Mouse (Mus musculus) liver, embryonic 12.5 days (tissue): ENCODE measurements around the gene Il18rap. TPM values are rescaled to one million over a fixed set of nuclear protein-coding genes. Genes with fewer than 3 reads are reported as not detected.

Experiments used
- ATAC-seq: fragments of 200-750 bp; cut with Nextera tagmentation; 2 replicates; pipeline ENCODE4 v1.8.0; 2017; ENCODE audit warnings: moderate number of reproducible peaks, mild to moderate bottlenecking, moderate library complexity
- H3K27ac ChIP-seq: fragments of 300-500 bp; sonication (generic); 2 replicates; pipeline ENCODE4 v1.5.1; 2016; ENCODE audit warnings: mild to moderate bottlenecking
- H3K27me3 ChIP-seq: fragments of 300-500 bp; sonication (generic); replicated peaks from 2 replicates; pipeline ENCODE4 v1.6.1; 2016; ENCODE audit warnings: mild to moderate bottlenecking, moderate library complexity
- H3K36me3 ChIP-seq: fragments of 300-500 bp; sonication (generic); 2 replicates; pipeline ENCODE4 v1.6.1; 2016; ENCODE audit warnings: mild to moderate bottlenecking, moderate library complexity
- H3K4me1 ChIP-seq: fragments of 300-500 bp; sonication (generic); 2 replicates; pipeline ENCODE4 v1.6.1; 2016
- H3K4me2 ChIP-seq: fragments of 300-500 bp; sonication (generic); 2 replicates; pipeline ENCODE4 v1.6.1; 2016; ENCODE audit warnings: mild to moderate bottlenecking, moderate library complexity
- H3K4me3 ChIP-seq: fragments of 300-500 bp; sonication (generic); 2 replicates; pipeline ENCODE4 v1.5.1; 2016; ENCODE audit warnings: mild to moderate bottlenecking, moderate library complexity
- H3K9ac ChIP-seq: fragments of 300-500 bp; sonication (generic); 2 replicates; pipeline ENCODE4 v1.6.1; 2016; ENCODE audit warnings: mild to moderate bottlenecking, moderate library complexity
- H3K9me3 ChIP-seq: fragments of 300-500 bp; sonication (generic); replicated peaks from 2 replicates; pipeline ENCODE4 v1.6.1; 2016; ENCODE audit warnings: mild to moderate bottlenecking, moderate library complexity
- WGBS: fragments of 180-500 bp; shearing (Covaris S2); methylation state at CpG from one replicate; pipeline ENCODE4 v1.1.7; 2016; ENCODE audit not compliant: insufficient replicate concordance; 5-methylcytosine and 5-hydroxymethylcytosine counted together
- polyA plus RNA-seq: library from polyadenylated mRNA; unstranded; fragments of >200 nt; fragmentation: Nextera tagmentation; extraction: Ambion mirVana; gene quantifications from 2 replicates; pipeline ENCODE4 v1.2.1, GENCODE M21; 2016

The Il18rap gene
- 0.67 and 0.79 TPM in 2 replicates for polyA plus RNA-seq

DNA sequence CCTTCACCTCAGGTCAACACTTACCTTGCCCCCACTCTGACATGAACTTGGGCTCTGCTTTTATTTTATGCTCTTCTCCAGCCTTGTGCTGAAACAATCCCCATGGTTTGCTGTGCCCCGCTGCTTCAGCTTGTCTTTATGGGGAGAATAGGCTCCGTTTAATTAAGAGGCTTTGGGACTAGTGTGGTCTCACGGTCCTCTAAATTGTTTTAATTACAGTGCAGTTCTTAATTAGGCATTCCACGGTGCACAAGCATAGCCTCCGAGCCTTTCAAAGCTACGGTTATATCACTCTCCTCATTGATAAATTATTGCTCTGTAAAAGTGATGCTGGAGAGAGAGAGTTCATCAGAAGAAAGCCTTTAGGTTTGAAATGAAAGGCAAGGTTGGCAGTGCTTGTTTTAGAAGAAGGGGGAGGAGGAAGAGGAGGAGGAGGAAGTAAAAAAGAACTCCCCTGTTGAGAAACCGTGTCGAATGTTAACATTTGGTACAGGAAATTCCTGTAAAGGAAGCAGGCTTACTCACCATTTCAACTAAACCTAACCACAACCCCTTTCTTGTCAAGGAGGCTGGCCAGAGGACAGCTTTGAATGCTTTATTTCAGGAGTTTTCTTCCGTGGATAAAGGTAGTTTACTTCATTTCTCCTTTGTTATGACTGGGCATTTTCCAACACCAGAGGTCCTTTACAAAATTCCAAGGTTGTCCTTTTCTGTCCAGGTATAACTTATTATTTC, at the start of gene Il18rap:
Il18rap (plus strand) TSS at position 512 of the 735 bp plus-strand sequence.
- no peak within 1 kb of the TSS for H3K9ac ChIP-seq
- H3K27me3 ChIP-seq = no peaks in the 10 kb centered on the region
- no peak for ATAC-seq
- no peak within 1 kb of the TSS for H3K27ac ChIP-seq
- H3K36me3 ChIP-seq = no peaks in the 10 kb centered on the region
- WGBS = 22% methylated on average over 9 of the region's 9 CpGs
- H3K4me2 ChIP-seq = no peak within 1 kb of the TSS
- no peaks in the 10 kb centered on the region for H3K4me1 ChIP-seq
- H3K4me3 ChIP-seq = no peak within 1 kb of the TSS
- no peaks in the 10 kb centered on the region for H3K9me3 ChIP-seq

- ATAC-seq = no peak
- Histone ChIP-seq H3K9me3 (no peaks in the 10 kb centered on the region), H3K4me1 (no peaks in the 10 kb centered on the region), H3K27me3 (no peaks in the 10 kb centered on the region), H3K27ac (no peak within 1 kb of the TSS), H3K4me3 (no peak within 1 kb of the TSS), H3K4me2 (peak within 1 kb of the TSS; percentile 35), H3K9ac (no peak within 1 kb of the TSS), H3K36me3 (no peaks in the 10 kb centered on the region)
- 39% methylated on average over 20 of the region's 20 CpGs for WGBS
Measured at GRCm38 (mm10) chr1:40465477-40466430, 49.4 kb upstream of the Il18rap start, which contains the start of gene Il18r1. TSS of gene Il18r1 (plus strand) at chr1:40465552.

- Histone ChIP-seq H3K27me3 (no peaks in the 10 kb centered on the region), H3K4me1 (no peaks in the 10 kb centered on the region), H3K9ac (no peak overlapping the region), H3K4me2 (no peak overlapping the region), H3K36me3 (no peaks in the 10 kb centered on the region), H3K27ac (no peak overlapping the region), H3K9me3 (no peaks in the 10 kb centered on the region), H3K4me3 (no peak overlapping the region)
- ATAC-seq = no peak
- WGBS = 78% methylated on average over 4 of the region's 4 CpGs
Measured at GRCm38 (mm10) chr1:40467306-40467705, 47.9 kb upstream of the Il18rap start.

DNA sequence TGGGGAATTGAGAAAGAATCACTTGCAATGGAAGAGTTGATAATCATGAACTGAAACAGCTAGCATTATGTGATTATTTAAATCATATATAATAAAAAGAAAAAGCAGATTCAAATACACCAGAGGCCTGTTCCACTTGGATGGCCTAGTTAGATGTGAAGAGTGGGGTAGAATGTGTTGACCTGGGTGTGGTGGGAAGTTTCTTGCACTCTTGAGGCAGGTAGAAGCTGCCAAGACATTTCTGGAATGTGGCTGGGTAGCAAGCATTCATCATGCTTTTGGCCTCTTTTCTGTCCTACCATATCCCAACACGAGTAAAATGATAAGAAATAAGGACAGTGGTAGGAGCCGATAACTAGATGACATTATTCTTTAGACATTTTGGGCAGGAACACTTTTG, 46.4 kb upstream of the Il18rap start:
- H3K9me3 ChIP-seq = no peaks in the 10 kb centered on the region
- no peaks in the 10 kb centered on the region for H3K27me3 ChIP-seq
- no peaks in the 10 kb centered on the region for H3K36me3 ChIP-seq
- no peak overlapping the region for H3K4me2 ChIP-seq
- no peak overlapping the region for H3K4me3 ChIP-seq
- no peak overlapping the region for H3K27ac ChIP-seq
- H3K9ac ChIP-seq = no peak overlapping the region
- 45% methylated on average over 2 of the region's 2 CpGs for WGBS
- no peaks in the 10 kb centered on the region for H3K4me1 ChIP-seq
- ATAC-seq = no peak

GRCm38 (mm10) chr1:40469900-40470299, 45.3 kb upstream of the Il18rap start:
- WGBS = 60% methylated on average over 12 of the region's 12 CpGs
- no peak for ATAC-seq
- Histone ChIP-seq H3K4me3 (no peak overlapping the region), H3K9ac (no peak overlapping the region), H3K36me3 (no peaks in the 10 kb centered on the region), H3K4me2 (no peak overlapping the region), H3K4me1 (no peaks in the 10 kb centered on the region), H3K27ac (no peak overlapping the region), H3K27me3 (no peaks in the 10 kb centered on the region), H3K9me3 (no peaks in the 10 kb centered on the region)

DNA sequence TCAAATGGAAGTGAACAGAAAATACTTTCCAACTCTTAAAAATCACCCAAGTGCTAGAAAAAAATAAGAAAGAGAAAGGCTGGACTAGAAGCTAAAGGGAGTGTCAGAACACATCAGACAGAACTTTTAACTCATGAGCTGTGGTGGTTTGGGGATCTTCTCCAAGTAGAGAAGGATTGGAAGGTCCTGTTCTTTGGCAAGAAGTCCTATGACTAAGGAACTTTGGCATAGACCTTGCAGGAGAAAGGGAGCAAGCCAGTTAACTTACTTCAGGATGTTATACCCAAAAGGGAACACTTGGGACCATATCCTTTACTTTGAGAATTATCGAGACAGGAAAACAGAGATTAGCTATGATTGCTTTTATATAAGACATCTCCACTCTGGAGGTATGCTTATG, 42.8 kb upstream of the Il18rap start:
- 78% methylated on average over 1 of the region's 1 CpGs for whole genome bisulfite sequencing
- no peaks in the 10 kb centered on the region for H3K9me3 ChIP-seq
- no peak for ATAC-seq

DNA sequence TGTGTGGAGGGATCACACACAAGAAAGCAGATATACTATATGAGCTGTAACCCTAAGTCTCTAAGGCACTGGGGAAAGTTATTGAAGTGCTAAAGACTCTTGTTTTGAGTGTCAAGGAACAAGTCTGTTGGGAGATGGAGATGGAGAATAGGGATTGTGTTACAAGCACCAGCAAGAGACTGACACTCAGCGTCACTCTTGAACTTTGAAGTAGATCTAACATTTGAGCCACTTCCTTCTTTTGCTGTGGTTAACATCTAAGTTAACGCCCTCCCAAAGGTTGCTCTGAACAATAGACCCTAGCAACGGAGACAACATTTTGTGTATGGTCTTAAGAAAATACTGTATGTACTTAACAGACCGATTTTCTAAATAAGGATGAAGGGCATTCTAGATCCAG, 41.5 kb upstream of the Il18rap start:
- no peak overlapping the region for H3K9ac ChIP-seq
- no peak overlapping the region for H3K4me3 ChIP-seq
- H3K27me3 ChIP-seq = no peaks in the 10 kb centered on the region
- H3K4me1 ChIP-seq = no peaks in the 10 kb centered on the region
- ATAC-seq = no peak
- H3K4me2 ChIP-seq = no peak overlapping the region
- H3K36me3 ChIP-seq = no peaks in the 10 kb centered on the region
- H3K27ac ChIP-seq = no peak overlapping the region
- WGBS = 32% methylated on average over 4 of the region's 4 CpGs
- no peaks in the 10 kb centered on the region for H3K9me3 ChIP-seq

More for the DNA sequence above, 42.8 kb upstream of the Il18rap start:
- H3K36me3 ChIP-seq = no peaks in the 10 kb centered on the region
- H3K4me3 ChIP-seq = no peak overlapping the region
- no peaks in the 10 kb centered on the region for H3K4me1 ChIP-seq
- H3K27ac ChIP-seq = no peak overlapping the region
- H3K9ac ChIP-seq = no peak overlapping the region
- H3K27me3 ChIP-seq = no peaks in the 10 kb centered on the region
- no peak overlapping the region for H3K4me2 ChIP-seq

GRCm38 (mm10) chr1:40474336-40474735, 40.8 kb upstream of the Il18rap start:
- Histone ChIP-seq H3K4me1 (no peaks in the 10 kb centered on the region), H3K4me2 (no peak overlapping the region), H3K9ac (no peak overlapping the region), H3K9me3 (no peaks in the 10 kb centered on the region), H3K4me3 (no peak overlapping the region), H3K27ac (no peak overlapping the region), H3K36me3 (no peaks in the 10 kb centered on the region), H3K27me3 (no peaks in the 10 kb centered on the region)
- WGBS = 43% methylated on average over 5 of the region's 5 CpGs
- ATAC-seq = no peak

- no peaks in the 10 kb centered on the region for H3K36me3 ChIP-seq
- WGBS = 28% methylated on average over 3 of the region's 3 CpGs
- H3K27ac ChIP-seq = no peak overlapping the region
- no peaks in the 10 kb centered on the region for H3K9me3 ChIP-seq
- H3K27me3 ChIP-seq = no peaks in the 10 kb centered on the region
- no peak overlapping the region for H3K9ac ChIP-seq
- H3K4me1 ChIP-seq = no peaks in the 10 kb centered on the region
- H3K4me3 ChIP-seq = no peak overlapping the region
- no peak for ATAC-seq
- no peak overlapping the region for H3K4me2 ChIP-seq
Measured at GRCm38 (mm10) chr1:40475697-40476096, 39.5 kb upstream of the Il18rap start.

DNA sequence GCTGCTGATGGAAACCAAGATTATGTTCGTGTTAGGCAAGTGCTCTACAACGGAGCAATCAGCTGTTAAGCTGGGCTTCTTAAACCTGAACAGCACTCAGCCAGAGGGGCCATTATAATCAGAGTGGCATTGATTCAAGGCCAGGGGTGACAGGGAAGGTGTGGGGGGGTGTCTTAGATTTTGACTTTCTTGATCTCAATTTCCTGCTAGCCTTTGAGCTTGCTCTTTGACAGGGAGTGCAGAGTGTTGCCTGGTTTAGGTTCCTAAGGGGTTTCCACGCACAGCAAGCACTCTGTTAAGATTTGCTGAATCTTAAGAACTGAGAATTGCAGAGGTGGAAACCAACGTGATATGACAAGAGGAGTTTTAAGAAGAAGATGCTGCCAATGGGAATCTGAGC, 38.4 kb upstream of the Il18rap start:
- Histone ChIP-seq H3K4me1 (no peaks in the 10 kb centered on the region), H3K27me3 (no peaks in the 10 kb centered on the region), H3K36me3 (no peaks in the 10 kb centered on the region), H3K4me3 (no peak overlapping the region), H3K27ac (no peak overlapping the region), H3K9me3 (no peaks in the 10 kb centered on the region), H3K9ac (no peak overlapping the region), H3K4me2 (no peak overlapping the region)
- WGBS = 42% methylated on average over 4 of the region's 4 CpGs
- ATAC-seq = no peak

DNA sequence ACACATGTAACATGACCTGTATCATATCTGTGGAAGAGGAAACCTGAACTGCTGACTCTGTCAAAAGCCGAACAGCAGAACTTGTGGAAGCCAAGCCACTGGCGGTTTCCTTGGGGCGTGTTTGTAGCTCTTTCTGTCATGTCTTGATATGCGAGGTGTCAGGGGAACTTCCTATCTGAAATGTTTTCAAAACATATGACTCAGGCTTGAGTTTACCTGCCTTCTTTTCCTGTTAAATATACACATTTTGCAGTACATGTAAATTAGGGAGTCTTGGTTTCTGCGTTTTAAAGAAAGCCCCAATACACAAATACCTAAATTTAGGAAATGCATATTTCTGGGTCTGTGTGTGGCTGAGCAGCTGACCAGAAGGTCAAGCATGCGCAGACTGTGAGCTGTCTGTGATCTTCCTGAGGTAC, 35.6 kb upstream of the Il18rap start:
- Histone ChIP-seq H3K27ac (no peak overlapping the region), H3K9ac (no peak overlapping the region), H3K4me3 (no peak overlapping the region), H3K36me3 (no peaks in the 10 kb centered on the region), H3K4me2 (no peak overlapping the region), H3K9me3 (no peaks in the 10 kb centered on the region), H3K4me1 (no peaks in the 10 kb centered on the region), H3K27me3 (no peaks in the 10 kb centered on the region)
- WGBS = 22% methylated on average over 6 of the region's 6 CpGs
- ATAC-seq = no peak

DNA sequence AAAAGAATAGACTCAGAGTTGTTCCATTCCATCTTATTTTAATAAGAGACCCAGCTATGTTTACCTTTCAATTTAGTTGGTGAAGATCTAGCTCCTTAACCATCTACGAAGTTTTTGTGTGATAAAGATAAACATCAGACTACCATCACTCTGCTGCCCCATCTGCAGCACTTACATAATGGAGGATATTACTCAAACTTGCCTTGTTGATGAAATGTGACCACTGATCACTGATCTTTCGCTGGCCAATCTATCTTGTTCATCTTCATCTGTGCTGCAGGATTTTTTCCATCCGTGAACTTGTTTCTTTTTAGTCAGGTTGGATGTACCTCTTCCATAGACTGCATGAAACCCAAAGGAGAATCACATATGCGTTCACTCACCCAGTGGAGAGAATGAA, 20.6 kb upstream of the Il18rap start:
- H3K36me3 ChIP-seq = no peaks in the 10 kb centered on the region
- H3K27me3 ChIP-seq = no peaks in the 10 kb centered on the region
- no peak overlapping the region for H3K9ac ChIP-seq
- no peaks in the 10 kb centered on the region for H3K9me3 ChIP-seq
- no peak overlapping the region for H3K27ac ChIP-seq
- no peaks in the 10 kb centered on the region for H3K4me1 ChIP-seq
- H3K4me2 ChIP-seq = no peak overlapping the region
- WGBS = 65% methylated on average over 4 of the region's 4 CpGs
- no peak for ATAC-seq
- H3K4me3 ChIP-seq = no peak overlapping the region
